Mouse (Mus musculus): Measurements from ENCODE around the gene Pkm.

DNA sequence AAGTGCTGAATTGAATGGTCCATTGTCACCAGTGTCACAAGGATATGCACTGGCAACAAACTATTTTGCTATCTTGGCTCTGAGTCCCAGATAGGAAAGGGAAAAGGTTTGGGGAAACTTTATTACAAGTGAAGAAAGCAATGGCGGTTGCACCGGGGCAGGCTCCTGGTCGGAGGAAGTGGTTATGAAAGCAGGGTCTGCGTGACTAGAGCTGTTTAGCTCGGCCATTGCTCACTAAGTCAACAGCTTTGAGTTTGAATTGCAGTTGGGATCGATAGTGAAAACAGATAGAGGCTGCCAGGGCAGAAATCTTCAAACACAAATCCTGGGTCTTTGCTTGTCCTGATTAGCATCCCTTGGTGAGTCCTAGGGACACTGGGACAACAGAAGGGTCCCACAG, 11.7 kb downstream of the Pkm start:
- TF ChIP-seq CTCF (IDR thresholded peaks at IDR 0.05; ENCODE audit: low read depth, low read length) (no peak), POLR2A (IDR thresholded peaks at IDR 0.05; ENCODE audit: extremely low read depth, insufficient read depth, low read length) (no peak)

Measured in liver, adult 2 months (tissue).